Mouse (Mus musculus) induced T-regulatory cell, adult 2 months (primary cell): Measurements from ENCODE around the gene Sigirr.

Experiments
- DNase-seq: peaks from one replicate; pipeline ENCODE4 v3.0.0-alpha.2; 2012; ENCODE audit warnings: low read depth

The Sigirr gene

GRCm38 (mm10) chr7:141099911-141100691 lies at the start of gene Sigirr:
Sigirr (minus strand) TSS chr7:141100572.
- DNase-seq, result peak; percentile 82

GRCm38 (mm10) chr7:141148639-141149038 lies 48.3 kb upstream of the Sigirr start:
- no peak for DNase-seq

- no peak for DNase-seq
Measured at GRCm38 (mm10) chr7:141147044-141147443, 46.7 kb upstream of the Sigirr start.

GRCm38 (mm10) chr7:141146043-141146595 lies 45.7 kb upstream of the Sigirr start:
- no peak for DNase-seq

GRCm38 (mm10) chr7:141145403-141145802 lies 45.0 kb upstream of the Sigirr start:
- DNase-seq, result no peak

GRCm38 (mm10) chr7:141144650-141145049 lies 44.3 kb upstream of the Sigirr start:
- DNase-seq, result no peak

DNA sequence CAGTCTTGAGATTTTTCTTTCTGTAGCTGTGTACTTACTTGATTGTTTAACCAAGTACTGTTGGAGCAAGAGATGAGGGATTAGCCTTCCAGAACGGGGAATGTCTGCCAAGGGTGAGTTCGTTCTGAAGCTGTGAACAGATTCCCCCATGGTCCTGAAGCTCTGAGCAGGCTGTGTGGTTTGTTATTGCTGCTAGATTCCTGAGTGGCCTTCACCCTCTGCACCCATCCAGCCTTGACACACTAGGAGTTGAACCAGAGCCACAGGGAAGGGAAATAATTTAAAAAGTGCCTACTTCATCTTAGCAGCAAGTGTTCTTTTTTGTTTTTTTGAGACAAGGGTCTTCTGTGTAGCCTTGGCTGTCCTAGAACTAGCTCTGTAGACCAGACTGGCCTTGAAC lies 43.5 kb upstream of the Sigirr start:
- DNase-seq, result no peak

DNA sequence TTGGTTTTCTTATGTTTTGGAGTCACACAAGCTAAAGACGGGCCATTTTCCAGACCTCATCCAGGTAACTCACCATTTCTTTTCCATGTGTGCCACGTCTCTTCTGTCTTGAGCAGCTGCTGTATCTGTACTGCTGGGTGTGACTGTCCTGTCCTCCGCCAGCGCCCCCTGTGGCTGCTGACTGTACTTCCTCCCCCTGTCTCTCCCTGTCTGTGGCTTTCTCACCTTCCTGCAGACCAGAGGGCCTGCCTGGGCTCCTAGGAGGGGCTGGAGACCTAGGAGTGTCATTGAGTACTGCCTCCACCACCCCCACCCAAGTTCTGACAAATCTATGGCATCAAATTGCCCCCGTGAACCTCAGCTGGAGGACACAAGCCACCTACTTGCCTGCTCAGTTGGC lies 42.7 kb upstream of the Sigirr start:
- DNase-seq, result peak; percentile 73

- DNase-seq, result no peak
Measured at GRCm38 (mm10) chr7:141141326-141141725, 41.0 kb upstream of the Sigirr start.

DNA sequence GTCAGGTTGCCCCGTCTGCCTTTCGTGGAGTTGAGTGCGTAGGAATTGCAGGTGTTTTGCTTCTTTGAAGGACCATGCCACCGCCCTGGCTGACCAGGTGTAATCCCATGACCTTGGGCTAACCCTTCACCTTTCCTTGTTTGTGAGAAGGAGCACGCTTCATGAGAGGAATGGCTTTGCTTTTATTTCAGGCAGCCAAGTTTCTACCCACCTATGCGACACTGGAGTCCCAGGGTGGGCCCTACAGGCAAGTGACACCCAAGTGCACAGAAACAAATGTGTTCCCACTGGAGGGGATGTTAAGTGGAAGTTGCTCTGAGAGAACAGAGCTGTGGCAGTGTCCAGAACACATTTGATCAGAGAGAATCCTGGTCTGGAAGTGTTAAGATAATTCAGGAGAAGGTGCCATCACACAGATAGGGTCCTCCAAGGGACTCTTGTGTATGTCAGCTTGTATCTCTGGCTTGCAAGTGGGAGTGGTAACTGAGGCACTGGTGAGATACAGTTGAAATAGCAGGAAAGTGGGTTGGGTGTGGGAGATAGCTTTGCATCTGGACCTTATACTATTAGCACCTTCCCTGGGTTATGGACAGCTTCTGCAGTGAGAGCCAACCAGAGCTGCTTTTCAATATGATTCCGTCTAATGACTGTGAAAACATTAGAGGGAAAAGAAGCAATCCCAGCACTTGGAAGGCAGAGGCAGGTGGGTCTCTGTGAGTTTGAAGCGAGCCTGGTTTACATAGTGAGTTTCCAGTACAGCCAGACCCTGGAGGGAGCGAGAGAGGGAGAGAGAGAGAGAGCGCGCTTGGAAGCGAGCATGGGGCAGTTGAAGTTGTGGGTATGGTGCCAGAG lies 31.8 kb upstream of the Sigirr start:
- DNase-seq, result no peak

- DNase-seq, result peak; percentile 92
Measured at GRCm38 (mm10) chr7:141131024-141131820, 30.9 kb upstream of the Sigirr start.

GRCm38 (mm10) chr7:141123517-141123856 lies 23.1 kb upstream of the Sigirr start:
- no peak for DNase-seq

- peak; percentile 99 for DNase-seq
Measured at GRCm38 (mm10) chr7:141122689-141123516, 22.5 kb upstream of the Sigirr start.

DNA sequence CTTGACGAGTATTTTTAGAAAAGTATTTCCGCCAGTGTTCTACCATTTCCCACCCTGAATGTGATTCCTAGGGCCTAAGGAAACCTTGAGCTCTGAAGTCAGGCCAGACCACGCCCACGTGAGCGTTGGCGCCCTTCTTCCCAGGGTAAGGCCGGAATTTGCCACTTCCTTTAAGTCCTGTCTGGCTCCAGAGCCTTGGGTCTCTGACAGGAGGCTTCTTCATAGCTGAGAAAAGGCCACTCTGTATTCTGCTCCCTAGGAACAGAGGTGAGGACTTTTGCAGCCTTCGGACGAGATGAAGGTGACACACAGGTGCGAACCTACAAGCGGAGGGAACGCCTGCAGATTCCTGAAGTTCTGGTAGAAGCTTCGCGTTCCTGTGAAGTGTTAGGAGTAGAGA lies 21.9 kb upstream of the Sigirr start, which contains the start of gene Ptdss2:
TSS of gene Ptdss2 (plus strand) at position 138 of the 400 bp plus-strand sequence.
- DNase-seq, result peak; percentile 37

GRCm38 (mm10) chr7:141121051-141121531 lies 20.7 kb upstream of the Sigirr start:
- DNase-seq, result no peak

DNA sequence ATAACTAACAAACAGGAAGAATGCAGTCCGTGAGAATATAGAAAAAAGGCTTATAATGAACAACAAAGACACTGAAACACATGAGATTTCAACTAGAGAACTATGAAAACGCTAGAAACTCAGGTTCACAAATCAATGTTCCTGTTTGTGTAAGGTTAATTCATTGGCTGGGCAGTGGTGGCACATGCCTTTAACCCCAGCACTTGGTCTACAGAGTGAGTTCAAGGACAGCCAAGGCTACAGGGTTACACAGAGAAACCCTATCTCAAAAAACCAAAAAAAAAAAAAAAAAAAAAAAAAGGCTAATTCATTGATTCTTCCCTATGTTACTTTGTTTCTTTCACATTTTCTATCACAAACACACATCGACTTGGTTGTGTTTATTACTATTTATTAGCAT lies 20.2 kb upstream of the Sigirr start:
- no peak for DNase-seq

DNA sequence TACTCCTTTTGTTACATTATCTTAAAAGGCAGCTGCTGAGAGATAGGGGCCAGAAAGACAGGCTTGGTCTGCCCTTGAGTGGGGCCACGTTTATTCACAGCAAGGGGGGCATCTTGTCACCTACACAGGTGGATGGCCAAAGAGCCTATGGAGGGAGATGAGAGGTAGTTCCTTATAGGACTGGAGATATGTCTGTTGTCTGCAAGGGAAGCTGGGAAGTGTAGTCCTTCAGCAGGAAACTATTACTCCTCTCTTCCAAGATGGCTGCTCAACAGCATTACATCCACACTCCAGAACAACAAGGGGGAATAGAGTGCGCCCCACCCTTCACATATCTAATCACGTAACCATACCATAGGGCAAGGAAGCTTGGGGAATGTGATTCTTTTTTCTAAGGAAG lies 19.1 kb upstream of the Sigirr start:
- no peak for DNase-seq

- DNase-seq, result no peak
Measured at GRCm38 (mm10) chr7:141117636-141118035, 17.3 kb upstream of the Sigirr start, which contains the start of gene Ano9. Ano9 (minus strand) TSS chr7:141117806.

DNA sequence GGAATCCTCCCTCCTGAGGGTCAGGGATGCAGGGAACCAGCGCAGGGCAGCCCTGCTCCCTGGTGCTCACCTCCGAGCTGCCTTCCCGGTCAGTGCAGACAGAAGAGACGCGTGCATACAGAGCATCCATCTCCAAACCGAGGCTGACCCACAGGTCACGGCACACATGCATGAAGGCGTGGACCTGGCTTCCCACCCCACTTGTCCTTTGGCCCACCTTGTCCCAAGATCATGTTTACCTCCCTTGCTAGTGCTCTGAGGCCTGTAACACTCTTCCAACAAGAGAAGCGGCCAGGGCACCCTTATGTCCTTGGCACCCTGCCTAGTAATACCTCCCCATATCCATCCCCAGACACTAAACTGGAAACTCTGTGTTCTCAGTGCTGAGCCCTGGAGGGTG lies 15.5 kb upstream of the Sigirr start:
- DNase-seq, result no peak

- peak; percentile 24 for DNase-seq
Measured at GRCm38 (mm10) chr7:141103161-141103560, 2.8 kb upstream of the Sigirr start.

DNA sequence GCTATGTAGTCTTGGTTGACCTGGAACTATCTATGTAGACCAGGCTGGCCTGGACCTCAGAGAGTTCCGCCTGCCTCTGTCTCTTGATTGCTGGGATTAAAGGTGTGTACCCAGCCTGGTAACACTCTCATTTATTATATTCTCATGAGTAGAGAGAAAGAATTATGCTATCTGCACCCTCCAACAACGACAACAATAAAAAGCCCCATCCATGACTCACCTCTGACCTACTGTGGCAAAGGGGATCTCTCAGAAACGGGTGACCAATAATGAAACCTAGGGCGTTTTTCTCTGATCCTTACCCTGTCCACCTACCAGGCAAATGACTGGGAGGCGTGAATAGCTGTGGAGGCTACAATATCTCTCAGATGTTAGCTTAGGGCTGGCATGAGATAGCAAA lies 3.2 kb downstream of the Sigirr start:
- peak; percentile 80 for DNase-seq
